Mouse (Mus musculus) spleen, embryonic (tissue): ENCODE data around the gene Golga1.

Experiments used
- CTCF ChIA-PET: fragments of 350-600 bp; sonication (Branson Sonifier 250); formaldehyde crosslinking; loops from one replicate; lab custom pipeline; 2022; lab: Charles Lee

Gene Golga1

GRCm38 (mm10) chr2:39006149-39006730 is 59.1 kb downstream of the Golga1 start:
- CTCF ChIA-PET = interaction anchor here (1.0 kb wide), 1 partner anchor 57 kb away, joined by 4 read pairs; no protein-coding TSS in a partner anchor

DNA sequence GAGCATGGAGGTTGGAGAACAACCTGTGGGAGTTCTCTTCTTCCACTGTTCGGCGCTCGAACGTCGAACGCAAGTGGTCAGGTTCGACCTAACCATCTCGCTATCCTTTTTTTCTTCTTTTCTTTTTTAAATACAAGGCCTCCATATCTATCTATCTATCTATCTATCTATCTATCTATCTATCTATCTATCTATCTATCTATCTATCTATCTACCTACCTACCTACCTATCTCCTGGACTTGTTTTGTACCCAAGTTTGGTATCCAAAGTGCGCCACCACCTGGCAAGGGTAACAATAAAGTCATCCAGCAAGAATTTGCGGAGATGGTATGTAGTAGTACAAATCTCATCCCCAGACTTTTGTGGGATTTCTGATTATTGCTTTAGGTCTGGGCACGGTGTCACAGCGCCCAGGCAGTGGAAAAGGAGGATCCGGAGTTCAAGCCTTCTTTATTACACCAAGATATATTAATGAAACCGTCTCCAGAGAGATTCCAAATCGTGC is 59.7 kb downstream of the Golga1 start, which contains the start of gene Rpl35:
Gene Rpl35 (minus strand): TSS at position 51 of the 506 bp plus-strand sequence.
- CTCF ChIA-PET = interaction anchor here (1.0 kb wide), 1 partner anchor 57 kb away, joined by 4 read pairs; no protein-coding TSS in a partner anchor

DNA sequence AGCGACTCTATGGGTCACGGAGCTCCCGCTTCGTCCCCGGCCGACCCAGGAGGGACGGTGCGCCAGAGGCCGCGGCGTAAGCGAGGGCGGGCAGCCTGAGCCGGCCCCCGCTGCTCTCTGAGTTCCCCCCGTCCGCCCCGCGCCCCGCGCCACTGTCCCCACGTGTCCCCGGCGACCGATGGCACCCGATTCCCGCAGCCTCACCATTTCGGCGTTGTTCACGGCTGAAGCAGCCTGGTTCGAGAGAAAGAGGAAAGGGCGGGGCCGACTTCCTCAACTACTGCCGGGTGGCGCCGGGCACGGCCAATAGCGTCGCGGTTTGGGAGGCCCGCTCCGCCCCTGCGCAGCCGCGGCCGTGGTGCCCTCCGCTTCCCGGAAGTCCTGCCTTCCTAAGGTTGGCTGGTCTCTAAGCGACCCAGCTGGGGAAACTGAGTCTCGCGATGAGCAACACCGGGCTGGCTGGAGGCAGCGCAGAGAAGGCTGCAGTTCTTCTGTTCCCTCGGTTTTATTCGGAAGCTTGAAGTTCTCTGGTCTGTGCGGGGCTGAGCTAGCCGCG is 60.4 kb downstream of the Golga1 start, which contains the start of gene Arpc5l:
Gene Arpc5l (plus strand): TSS at position 469 of the 556 bp plus-strand sequence.
- CTCF ChIA-PET = no interaction called here

DNA sequence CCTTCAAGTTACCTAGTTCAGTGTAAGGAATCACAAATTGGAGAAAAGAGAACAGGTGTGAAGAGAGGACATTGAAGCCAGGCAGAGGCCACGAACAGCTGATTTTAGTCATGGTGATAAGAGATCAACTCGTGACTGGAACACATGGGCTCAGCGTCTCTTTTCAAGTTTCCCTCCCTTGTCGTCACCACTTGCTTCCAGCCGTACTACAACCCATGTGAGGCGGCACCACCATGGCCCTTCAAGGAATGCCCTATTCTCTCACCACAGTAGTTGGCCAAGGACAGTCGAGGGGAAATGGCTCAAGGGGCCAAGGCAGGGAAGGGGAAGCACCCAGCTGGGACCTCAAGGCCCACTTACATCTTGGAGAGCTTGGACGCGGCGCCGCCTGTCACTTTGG is 61.0 kb downstream of the Golga1 start:
- CTCF ChIA-PET = no interaction called here

- CTCF ChIA-PET = no interaction called here
Observed at GRCm38 (mm10) chr2:39003512-39003911, 61.8 kb downstream of the Golga1 start.

GRCm38 (mm10) chr2:39003106-39003505 is 62.2 kb downstream of the Golga1 start:
- CTCF ChIA-PET = no interaction called here

DNA sequence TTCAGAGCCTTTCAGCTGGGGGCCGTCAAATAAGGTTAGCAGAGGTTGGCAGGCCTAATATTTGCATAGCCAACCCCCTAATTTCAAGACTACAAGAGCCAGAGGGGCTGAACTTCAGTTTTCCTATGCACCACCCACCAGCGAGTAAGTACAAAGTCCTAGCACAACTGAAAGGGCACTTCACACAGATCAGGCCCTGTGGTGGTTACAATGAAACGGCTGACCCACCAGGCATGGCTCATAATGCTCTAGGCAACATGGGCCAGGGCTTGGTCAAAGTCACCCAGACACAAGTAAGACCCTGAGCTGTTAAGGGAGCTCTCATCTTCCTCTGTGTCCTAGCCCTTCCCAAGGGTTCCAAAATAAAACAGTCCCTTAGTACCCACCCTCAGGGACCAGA is 63.5 kb downstream of the Golga1 start:
- CTCF ChIA-PET = no interaction called here

DNA sequence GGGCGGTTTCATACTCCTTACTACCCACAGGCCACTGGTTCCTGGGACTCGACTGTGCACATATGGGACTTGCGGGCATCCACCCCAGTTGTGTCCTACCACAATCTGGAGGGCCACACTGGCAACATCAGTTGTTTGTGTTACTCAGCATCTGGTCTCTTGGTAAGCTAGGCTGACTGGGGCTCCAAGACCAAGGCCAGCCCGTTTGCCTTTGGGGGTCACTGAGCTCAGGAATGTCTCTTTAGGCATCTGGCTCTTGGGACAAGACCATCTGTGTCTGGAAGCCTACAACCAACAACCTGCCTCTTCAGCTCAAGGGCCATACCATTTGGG is 64.8 kb downstream of the Golga1 start:
- CTCF ChIA-PET = interaction anchor here (0.6 to 0.9 kb wide), 3 partner anchors 75 to 197 kb away, joined by 3 to 6 read pairs (median 3); no protein-coding TSS in a partner anchor

- CTCF ChIA-PET = interaction anchor here (0.9 kb wide), 2 partner anchors 74 to 80 kb away, joined by 3 to 6 read pairs; no protein-coding TSS in a partner anchor
Observed at GRCm38 (mm10) chr2:38999910-39000586, 65.3 kb downstream of the Golga1 start.

DNA sequence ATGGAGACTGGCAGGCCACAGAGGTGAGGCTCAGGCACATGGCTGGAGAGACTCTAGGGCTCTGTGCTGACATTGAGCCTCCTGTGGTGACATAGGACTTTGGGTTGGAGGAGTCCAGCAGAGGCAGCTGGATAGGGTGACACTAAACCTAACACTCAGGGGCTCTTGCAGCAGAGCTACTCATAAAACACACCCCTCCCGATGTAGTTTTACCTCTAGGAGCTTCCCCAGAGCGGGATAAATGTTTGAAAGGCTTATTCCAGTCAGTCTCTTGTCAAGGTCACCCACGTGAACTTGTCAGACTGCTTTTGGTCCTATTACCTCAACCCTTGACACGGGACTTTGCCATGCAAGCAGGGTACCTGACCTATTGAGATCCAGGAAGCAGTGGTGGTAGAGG is 66.0 kb downstream of the Golga1 start:
- CTCF ChIA-PET = no interaction called here

- CTCF ChIA-PET = interaction anchor here (1.1 to 1.6 kb wide), 2 partner anchors 72 to 74 kb away, joined by 3 to 4 read pairs; no protein-coding TSS in a partner anchor
Observed at GRCm38 (mm10) chr2:38997386-38998374, 67.7 kb downstream of the Golga1 start, which contains the start of gene Wdr38. Gene Wdr38, plus strand, starts transcription at chr2:38997476.

DNA sequence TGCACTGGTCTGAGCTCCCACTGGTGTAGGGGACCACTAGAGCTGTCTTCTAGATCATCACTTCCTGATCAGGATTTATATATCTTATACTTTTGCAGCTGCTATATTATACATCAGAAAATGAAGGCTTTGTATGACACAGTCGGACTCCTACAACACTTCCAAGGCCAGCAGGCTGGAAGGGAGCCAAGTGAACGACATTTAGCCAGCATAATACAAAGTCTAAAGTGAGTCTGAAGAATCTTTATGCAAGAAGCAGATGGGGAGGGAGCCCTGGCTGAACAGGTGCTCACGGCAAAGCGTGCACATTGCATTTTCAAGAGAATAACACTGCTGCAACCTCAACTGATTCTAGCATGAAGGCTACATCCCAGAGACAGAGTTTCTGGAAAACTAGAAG is 72.9 kb downstream of the Golga1 start:
- CTCF ChIA-PET = interaction anchor here (1.2 kb wide), 1 partner anchor 10 kb away, joined by 3 read pairs; no protein-coding TSS in a partner anchor

DNA sequence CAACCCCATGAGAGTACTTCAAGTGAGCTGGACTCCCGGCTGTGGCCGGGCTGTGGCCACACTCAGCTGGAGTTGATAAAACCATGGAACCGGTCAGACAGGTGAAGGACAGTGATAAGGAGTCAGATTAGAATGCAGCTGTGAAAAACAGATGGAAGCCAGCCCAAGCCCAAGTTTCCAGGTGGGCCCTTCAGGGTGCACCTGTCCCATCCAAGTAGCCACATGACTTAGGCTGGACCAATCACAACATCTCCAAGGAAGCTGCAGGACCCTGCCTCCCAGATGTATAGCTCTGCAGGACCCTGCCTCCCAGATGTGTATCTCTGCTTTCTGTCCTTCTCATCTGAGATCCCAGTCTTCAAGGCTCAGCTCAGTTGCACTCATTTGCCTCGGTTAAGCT is 73.3 kb downstream of the Golga1 start:
- CTCF ChIA-PET = interaction anchor here (1.2 kb wide), 1 partner anchor 9 kb away, joined by 3 read pairs; no protein-coding TSS in a partner anchor

- CTCF ChIA-PET = no interaction called here
Observed at GRCm38 (mm10) chr2:38988929-38989328, 76.4 kb downstream of the Golga1 start.

DNA sequence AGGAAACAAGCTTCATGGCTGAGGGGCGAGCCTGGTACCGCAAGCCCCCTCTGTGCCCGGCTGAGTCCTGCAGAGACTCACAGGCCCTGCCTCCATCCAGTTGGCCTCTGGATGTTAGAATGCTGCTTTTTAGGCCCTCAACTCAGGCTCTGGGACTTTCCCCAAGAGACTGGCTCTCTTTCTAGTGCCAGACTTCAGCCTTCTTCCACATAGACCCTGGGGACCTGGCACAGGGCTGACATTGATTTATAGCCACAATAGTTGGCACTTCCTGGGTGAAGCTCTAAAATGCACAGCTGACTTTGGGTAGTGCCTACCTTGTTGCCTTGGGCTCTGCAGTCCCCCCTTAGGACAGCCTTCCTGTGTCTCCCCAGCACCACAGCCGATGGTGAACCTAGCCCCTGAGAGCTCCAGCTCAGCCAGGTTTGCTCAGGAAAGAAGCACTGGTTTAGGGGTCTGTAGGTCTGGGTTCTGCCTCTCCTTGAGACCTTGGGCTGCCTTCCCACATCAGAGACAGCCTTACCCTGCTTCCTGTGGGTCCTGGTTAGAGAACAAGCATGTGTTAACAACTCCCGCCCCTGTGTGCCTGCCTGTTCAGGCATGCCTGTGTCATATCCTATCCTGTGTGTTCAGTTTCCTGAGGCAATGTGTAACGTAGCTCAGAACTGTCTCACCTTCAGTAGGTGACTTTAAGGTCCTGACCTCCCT is 77.4 kb downstream of the Golga1 start:
- CTCF ChIA-PET = no interaction called here

- CTCF ChIA-PET = no interaction called here
Observed at GRCm38 (mm10) chr2:38987371-38987770, 78.0 kb downstream of the Golga1 start.

DNA sequence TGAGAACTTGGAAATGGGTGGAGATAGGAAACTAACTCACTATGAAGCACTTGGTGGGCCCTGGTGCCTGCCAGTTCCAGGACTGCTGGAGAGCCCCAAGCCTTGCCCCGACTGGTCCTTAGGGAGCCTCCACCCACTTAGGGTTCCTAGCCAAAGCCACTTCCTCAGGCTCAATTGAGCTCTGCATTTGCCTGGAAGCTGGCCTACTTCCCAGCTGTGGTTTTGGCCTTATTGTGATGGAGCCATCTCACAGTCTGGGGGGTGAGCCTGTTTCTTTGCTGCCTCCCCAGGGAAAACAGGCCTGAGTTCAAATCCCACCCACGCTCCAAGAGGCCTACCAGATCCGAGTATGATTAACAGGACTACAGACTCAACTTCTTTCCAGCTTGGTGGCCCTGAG is 78.8 kb downstream of the Golga1 start:
- CTCF ChIA-PET = no interaction called here

DNA sequence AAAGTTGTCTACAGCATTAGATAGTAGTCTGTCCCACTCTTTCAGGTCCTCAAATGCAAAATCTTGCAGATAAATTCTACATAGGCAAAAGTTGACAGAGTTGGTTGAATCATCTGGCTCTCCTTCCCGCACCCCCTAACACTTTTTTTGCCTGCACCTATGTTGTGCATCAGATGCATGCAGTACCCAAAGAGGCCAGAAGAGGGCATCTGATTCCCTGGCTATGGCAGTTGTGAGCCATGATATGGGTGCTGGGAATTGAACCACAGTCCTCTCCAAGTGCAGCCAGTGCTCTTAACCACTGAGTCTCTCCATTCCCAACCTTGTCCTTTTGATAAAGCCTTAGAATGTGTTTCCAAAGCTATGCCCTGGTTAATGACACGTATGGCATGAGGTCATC is 81.9 kb downstream of the Golga1 start:
- CTCF ChIA-PET = no interaction called here

DNA sequence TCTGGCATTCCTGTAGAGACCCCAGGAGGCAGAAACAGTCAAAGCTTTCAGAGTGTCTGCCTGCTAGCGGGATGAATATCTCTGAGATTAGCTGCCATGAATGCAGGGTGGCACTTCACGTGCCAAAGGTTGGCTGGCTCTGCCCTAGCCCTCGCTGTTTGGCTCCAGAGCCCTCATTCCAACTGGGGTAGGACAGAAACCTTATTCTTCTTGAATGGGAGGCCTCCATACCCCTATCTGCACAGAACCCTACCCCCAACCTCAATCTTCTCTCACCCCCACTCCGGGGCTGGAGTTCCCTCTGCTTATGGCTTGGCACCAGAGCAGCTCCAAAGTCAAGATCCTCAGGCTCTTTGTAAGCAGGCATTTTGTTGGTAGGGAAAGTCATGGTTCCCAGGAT is 87.5 kb downstream of the Golga1 start:
- CTCF ChIA-PET = no interaction called here
